Mouse (Mus musculus) CD4-positive, CD25-positive, alpha-beta regulatory T cell, adult 4 months (primary cell): ENCODE data around the gene Mettl21c. TPM values are rescaled to one million over a fixed set of nuclear protein-coding genes. Genes with fewer than 3 reads are reported as not detected.
"Not testable (repeated sequence)": the region's sequence is repeated elsewhere in the genome, so short reads cannot be mapped to it uniquely, and the experiment has no call there.

ENCODE experiments used
- ATAC-seq: one replicate; pipeline ENCODE4 v1.8.0; 2017
- polyA plus RNA-seq, 2 experiments: library from polyadenylated mRNA; unstranded; fragments of 100-300 nt; shearing (Covaris generic); gene quantifications; one replicate each; pipeline ENCODE4 v1.2.1; 2017

Mettl21c gene
- 1 to 10 TPM in 1 of 2 experiments, under 1 TPM in 1; 0.78 to 2.0 TPM for polyA plus RNA-seq

DNA sequence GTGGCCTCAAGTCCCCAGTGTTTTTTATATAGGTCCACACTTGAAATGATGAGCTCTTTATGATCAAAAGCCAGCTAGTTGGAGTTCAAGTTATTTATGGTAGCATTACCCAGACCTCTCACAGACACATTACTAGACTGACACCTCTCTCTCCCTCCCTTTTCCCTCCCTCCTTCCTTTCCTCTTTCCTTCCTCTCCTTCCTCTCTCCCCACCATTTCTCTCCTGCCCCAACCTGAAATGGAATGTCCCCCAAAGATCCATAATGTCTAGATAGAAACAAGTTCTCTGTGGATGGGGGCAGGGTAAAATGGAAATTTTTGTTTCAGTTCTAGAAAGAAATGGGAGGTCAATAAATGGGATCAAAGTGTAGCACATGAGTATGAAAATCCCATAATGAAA lies at the start of gene Mettl21c:
Mettl21c (minus strand) TSS at position 101 of the 400 bp plus-strand sequence.
- ATAC-seq: no peak

DNA sequence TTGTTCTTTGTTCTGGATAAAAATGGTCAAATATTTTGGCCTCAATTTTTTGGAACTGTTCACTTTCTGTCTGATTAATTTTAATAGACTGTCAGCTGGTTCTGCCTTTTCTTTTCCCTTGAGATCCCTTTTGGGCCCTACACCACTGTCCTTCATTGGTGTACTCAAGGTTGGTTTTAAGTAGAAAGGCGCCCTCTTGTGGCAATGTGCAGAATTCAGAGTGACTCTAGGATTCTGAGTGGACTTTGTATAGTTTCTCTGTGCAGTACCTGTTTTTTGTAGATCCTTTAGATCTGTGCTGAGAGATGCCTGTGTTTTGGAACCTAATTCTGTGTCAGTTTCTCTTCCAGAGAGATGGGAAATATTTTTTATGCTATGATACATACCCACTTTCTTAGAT lies 44.8 kb upstream of the Mettl21c start:
- peak; percentile 92 for ATAC-seq

GRCm38 (mm10) chr1:44063439-44063838 lies 43.6 kb upstream of the Mettl21c start:
- ATAC-seq: no peak

DNA sequence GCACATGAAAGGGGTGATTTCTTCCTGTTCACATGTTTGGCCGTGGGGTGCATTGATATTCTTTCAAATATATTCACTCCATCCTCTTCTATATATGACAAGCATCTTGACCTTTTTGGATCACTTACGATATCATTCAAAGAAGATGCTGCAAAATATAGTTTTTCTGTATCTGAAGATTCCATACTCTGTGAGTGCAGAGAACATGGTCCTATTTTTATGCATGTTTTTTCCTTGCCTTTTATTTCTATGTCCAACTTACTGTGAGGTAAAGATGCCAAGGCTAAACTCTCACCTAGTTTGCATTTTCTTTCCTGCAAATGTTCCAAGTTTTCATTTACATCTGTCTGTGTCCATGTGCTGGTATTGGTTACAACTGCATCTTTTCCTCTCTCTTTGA lies 42.0 kb upstream of the Mettl21c start, which contains the start of gene Gm8251:
Gm8251 (minus strand) TSS at position 101 of the 400 bp plus-strand sequence.
- no peak for ATAC-seq

DNA sequence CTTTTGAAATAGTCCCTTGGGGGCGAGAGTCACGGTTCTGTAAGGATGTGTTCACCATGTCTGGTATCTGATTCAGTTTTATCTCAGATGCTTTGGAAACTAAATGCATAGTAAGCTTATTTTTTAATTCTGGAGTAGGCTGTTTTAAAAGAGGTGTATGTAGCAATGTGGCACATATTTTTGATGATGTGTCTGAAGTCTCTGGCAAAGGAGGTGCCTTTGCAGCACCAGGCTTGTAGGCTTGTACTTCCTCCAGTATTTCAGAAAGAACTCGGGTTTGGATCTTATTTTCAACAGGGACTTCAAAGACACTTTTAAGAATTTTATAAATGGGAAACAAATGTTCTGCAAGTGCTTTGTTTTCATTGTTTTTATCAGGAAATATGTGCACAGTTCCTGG lies 38.0 kb upstream of the Mettl21c start:
- ATAC-seq: no peak

GRCm38 (mm10) chr1:44046556-44046955 lies 26.7 kb upstream of the Mettl21c start:
- ATAC-seq: no peak

DNA sequence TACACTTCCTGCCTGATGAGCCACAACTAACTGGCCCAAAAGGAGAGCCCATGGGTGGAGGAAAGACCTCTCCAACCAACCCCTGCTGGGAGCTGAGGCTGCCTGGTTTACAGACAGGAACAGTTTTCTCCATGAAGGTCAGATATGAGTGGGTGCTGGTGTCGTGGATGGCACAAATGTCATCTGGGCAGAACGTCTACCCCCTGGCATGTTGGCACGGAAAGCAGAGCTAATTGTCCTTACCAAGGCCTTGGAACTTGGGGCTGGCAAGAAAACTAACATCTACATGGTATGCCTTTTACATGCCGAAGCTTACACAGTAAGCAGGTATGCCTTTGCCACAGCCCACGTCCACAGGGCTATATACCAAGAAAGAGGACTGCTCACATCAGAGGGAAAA lies 25.9 kb upstream of the Mettl21c start:
- not testable (repeated sequence) for ATAC-seq

- ATAC-seq: no peak
These were observed 22.7 kb upstream of the Mettl21c start for GRCm38 (mm10) chr1:44042555-44042915.

- peak; percentile 96 for ATAC-seq
These were observed 22.1 kb upstream of the Mettl21c start for GRCm38 (mm10) chr1:44041797-44042554.

GRCm38 (mm10) chr1:44032948-44033347 lies 13.1 kb upstream of the Mettl21c start:
- peak; percentile 53 for ATAC-seq

GRCm38 (mm10) chr1:44032213-44032612 lies 12.4 kb upstream of the Mettl21c start:
- ATAC-seq: peak; percentile 58

- ATAC-seq: no peak
These were observed 7.8 kb upstream of the Mettl21c start for GRCm38 (mm10) chr1:44027651-44028050.

GRCm38 (mm10) chr1:44022656-44023055 lies 2.8 kb upstream of the Mettl21c start:
- ATAC-seq: no peak

DNA sequence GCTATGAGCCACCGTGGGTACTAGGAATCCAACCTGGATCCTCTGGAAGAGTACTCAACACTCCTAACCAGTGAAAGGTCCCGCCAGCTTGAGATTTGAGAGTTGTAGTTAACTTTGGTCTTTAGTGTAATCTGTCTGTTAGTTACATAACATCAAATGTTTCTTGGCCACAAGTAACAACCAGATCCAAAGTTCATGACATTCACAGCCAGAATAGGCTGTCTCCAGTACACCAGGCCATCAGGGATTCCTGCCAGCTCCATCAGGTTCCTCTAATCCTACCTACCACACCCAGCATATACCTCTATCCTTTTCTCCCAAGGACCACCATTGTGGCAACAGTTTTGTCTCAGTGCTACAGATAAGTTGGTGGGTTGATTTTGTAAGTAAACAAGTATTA lies 4.3 kb downstream of the Mettl21c start:
- no peak for ATAC-seq

GRCm38 (mm10) chr1:44004513-44004912 lies 15.3 kb downstream of the Mettl21c start:
- ATAC-seq: no peak

DNA sequence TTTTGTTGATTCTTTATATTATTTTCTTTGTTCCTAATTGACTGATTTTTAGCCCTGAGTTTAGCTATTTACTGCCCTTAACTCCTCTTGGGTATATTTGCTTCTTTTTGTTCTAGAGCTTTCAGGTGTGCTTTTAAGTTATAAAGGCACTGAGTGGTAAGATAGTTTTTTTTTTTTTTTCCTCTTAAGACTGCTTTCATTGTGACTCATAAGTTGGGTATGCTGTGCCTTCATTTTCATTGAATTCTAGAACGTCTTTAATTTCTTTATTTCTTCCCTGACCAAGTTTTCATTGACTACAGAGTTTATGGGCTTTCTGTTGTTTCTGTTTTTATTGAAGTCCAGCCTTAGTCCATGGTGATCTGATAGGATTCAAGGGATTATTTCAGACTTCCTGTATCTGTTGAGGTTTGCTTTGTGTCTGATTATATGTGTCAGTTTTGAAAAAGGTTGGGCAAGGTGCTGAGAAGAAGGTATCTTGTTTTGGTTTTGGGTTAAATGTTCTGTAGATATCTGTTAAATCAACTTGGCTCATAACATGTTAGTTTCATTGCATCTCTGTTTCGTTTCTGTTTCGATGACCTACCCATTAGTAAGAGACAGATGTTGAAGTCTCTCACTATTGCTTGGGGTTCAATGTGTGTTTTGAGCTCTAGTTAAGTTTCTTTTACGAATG lies 22.8 kb downstream of the Mettl21c start:
- peak; percentile 65 for ATAC-seq

DNA sequence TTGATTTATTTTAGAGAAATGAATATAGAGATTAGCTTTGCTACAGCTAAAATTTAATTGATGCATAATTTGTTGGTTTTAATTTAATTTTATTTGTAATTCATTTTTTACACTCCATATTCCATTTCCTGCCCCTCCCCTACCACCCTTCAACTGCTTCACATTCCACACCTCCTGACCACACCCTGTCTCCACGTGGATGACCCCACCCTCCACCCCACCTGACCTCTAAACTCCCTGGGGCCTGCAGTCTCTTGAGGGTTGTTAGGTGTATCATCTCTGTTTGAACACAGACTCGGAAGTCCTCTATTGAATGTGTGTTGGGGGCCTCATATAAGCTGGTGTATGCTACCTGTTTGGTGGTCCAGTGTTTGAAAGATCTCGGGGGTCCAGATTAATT lies 48.7 kb downstream of the Mettl21c start:
- no peak for ATAC-seq

DNA sequence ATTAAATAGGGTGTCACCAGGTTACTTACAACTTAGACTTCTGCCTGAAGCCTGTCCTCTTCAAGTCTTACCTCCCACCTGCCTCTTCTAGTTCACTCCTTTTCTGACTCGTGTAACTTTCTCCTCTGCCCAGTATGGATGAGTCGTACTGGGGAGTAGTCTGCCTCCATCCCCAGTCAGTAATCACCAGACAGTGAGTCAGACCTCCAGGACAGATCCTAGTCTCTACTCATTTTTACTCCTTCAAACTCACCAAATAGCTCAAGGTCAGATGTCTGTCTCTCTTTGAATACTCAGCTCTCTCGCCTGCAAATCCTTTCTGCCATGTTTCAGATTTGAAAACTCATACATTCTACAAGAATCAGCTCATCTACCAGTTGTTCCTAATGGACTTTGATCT lies 50.5 kb downstream of the Mettl21c start:
- no peak for ATAC-seq

DNA sequence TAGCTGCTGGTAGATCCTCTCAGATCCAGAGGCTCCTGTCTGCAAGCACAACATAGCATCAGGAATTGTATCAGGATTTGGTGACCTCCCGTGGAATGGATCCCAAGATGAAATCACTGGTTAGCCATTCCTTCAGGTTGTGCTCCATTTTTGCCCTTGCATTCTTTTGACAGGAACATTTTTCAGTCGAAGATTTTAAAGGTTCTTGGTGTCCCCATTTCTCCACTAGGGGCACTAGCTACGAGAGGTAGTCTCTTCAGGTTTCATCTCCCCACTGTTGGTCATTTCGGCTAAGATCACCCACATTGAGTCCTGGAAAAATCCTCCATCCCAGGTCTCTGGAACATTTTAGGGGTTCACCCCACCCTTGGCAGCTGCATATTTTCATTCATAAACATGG lies 53.1 kb downstream of the Mettl21c start:
- ATAC-seq: no peak

GRCm38 (mm10) chr1:43964381-43964780 lies 55.5 kb downstream of the Mettl21c start:
- ATAC-seq: no peak
